Mouse (Mus musculus) myocyte (in vitro differentiated cells): ENCODE measurements around the gene Cdc123.

ENCODE experiments used
- E2F4 ChIP-seq: IDR thresholded peaks from one replicate; pipeline ENCODE4 v1.6.1; 2011; ENCODE audit warnings: mild to moderate bottlenecking, control low read depth, moderate library complexity; ENCODE audit not compliant: insufficient read depth
- MAX ChIP-seq: IDR thresholded peaks from one replicate; pipeline ENCODE4 v1.6.1; 2011; ENCODE audit warnings: low read depth, mild to moderate bottlenecking, control low read depth
- MYOD1 ChIP-seq, 3 experiments: IDR thresholded peaks; one replicate each; pipeline ENCODE4 v1.6.1; 2011; ENCODE audit warnings: control low read depth in 2 of 3, low read depth in 2 of 3, mild to moderate bottlenecking in 2 of 3, moderate library complexity in 1 of 3; ENCODE audit not compliant: insufficient read length in 2 of 3, control insufficient read depth in 1 of 3
- POLR2A ChIP-seq: IDR thresholded peaks from one replicate; pipeline ENCODE4 v1.6.1; 2011; ENCODE audit warnings: low read depth, mild to moderate bottlenecking, control low read depth, moderate library complexity; ENCODE audit not compliant: insufficient read length
- TCF12 ChIP-seq: IDR thresholded peaks from one replicate; pipeline ENCODE4 v1.6.1; 2011; ENCODE audit warnings: mild to moderate bottlenecking, control low read depth; ENCODE audit not compliant: poor library complexity, insufficient read depth, severe bottlenecking
- USF1 ChIP-seq: IDR thresholded peaks from one replicate; pipeline ENCODE4 v1.6.1; 2011; ENCODE audit warnings: low read depth, mild to moderate bottlenecking, control low read depth, moderate library complexity

DNA sequence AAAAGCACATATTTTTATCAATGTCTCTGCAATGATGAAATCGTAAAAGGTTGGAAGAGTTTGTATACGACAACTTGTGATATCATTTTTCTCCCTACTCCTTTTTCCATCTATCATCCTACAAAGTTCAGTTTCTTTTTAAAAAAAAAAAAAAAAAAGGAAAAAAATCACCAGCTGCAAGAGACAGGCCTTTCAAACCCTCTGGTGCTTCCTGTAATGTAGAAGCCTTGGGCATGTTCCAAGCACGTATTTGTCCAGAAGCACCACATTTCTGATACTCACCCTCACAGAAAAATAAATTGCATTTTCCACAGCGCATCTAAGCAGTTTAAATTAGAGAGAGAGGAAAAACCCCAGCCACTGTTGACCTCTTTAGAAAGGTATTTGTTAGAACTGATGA lies 862 bp upstream of the Cdc123 start:
- TF ChIP-seq POLR2A (no peak), MYOD1 (IDR thresholded peaks at IDR 0.05; ENCODE audit: control insufficient read depth in 1 of 3, insufficient read length in 2 of 3, low read depth in 2 of 3) (no peak), TCF12 (no peak), E2F4 (no peak), USF1 (no peak), MAX (no peak)
